32 mouse cellular contexts compared by ENCODE assay signal in genomic region chr17:26835956-26836355, GRCm38 (mm10). TPM values are rescaled to one million over a fixed set of nuclear protein-coding genes. Genes with fewer than 3 reads are reported as not detected.
DNase-seq lines count a peak whose midpoint lies in the region; ATAC-seq and TF ChIP-seq lines count a peak whose summit lies in the region.
"Had no signal": no experiment of that assay in that cellular context is flagged by ENCODE, and none has a peak within 500 bp of the region (broad histone marks: within the 10 kb centered on the region; RNA-seq: fewer than 3 reads in every experiment).

No protein-coding gene starts in this region.

- no peak for TF ChIP-seq EP300 in heart, adult 2 months (IDR thresholded peaks at IDR 0.05; ENCODE audit: insufficient read depth, low read depth, low read length)
- no peak for TF ChIP-seq EP300 in stomach, postnatal 0 days (optimal IDR thresholded peaks at IDR 0.05)

- 0 out of 2 replicates have a peak, but pooled peaks cover under 1% of the 10 kb centered on the region for H3K79me2 ChIP-seq in heart, adult 2 months (replicated peaks; ENCODE audit: control insufficient read depth, insufficient read depth, low read length)

- WGBS in heart, adult 2 months, result 37% methylated on average over 8 of the region's 8 CpGs
- 8% methylated on average over 8 of the region's 8 CpGs for WGBS in intestine, embryonic 14.5 days
- WGBS in intestine, embryonic 16.5 days, result 14% methylated on average over 8 of the region's 8 CpGs
- 25% methylated on average over 8 of the region's 8 CpGs for WGBS in heart, embryonic 14.5 days
- 19% methylated on average over 8 of the region's 8 CpGs for WGBS in stomach, postnatal 0 days

- no peak for ATAC-seq in intestine, embryonic 14.5 days (replicated peaks; ENCODE audit: low FRiP score, low TSS enrichment, low read depth)
- ATAC-seq in intestine, embryonic 16.5 days, result no peak
- ATAC-seq in heart, embryonic 14.5 days (ENCODE audit: insufficient number of reproducible peaks, insufficient read depth, low FRiP score, low read depth), result no peak
- no peak for ATAC-seq in stomach, postnatal 0 days (ENCODE audit: low FRiP score, low TSS enrichment)
- ATAC-seq: forebrain, embryonic 13.5 days; midbrain, embryonic 15.5 days had no signal

- intact Hi-C loops in heart, adult 2 months (cut with DNase I), result loop anchor here (5.0 kb wide), 1 partner anchor 39 kb away; no protein-coding TSS in a partner anchor
- intact Hi-C loops in gastrocnemius, postnatal 14 days (cut with DNase I; ENCODE audit: low total_unique reads), result no loop called here

- no peak for TF ChIP-seq CTCF in heart, adult 2 months (IDR thresholded peaks at IDR 0.05)
- TF ChIP-seq CTCF in stomach, postnatal 0 days (IDR thresholded peaks at IDR 0.05; ENCODE audit: low read depth), result no peak

- H3K36me3 ChIP-seq in heart, adult 2 months (ENCODE audit: control insufficient read depth, insufficient read depth, low read length), result no peaks in the 10 kb centered on the region
- H3K36me3 ChIP-seq in intestine, embryonic 14.5 days (ENCODE audit: control insufficient read depth, insufficient read depth, low read length), result no peaks in the 10 kb centered on the region
- no peaks in the 10 kb centered on the region for H3K36me3 ChIP-seq in intestine, embryonic 16.5 days (ENCODE audit: control insufficient read depth, insufficient read depth, low read length)
- H3K36me3 ChIP-seq in heart, embryonic 14.5 days (ENCODE audit: control insufficient read depth, insufficient read depth, low read length), result peaks cover 62% of the 10 kb centered on the region
- no peaks in the 10 kb centered on the region for H3K36me3 ChIP-seq in stomach, postnatal 0 days (ENCODE audit: control insufficient read depth, insufficient read depth, low read length)
- H3K36me3 ChIP-seq: embryonic facial prominence, embryonic 15.5 days; hindbrain, embryonic 13.5 days; limb, embryonic 13.5 days; lung, embryonic 15.5 days; midbrain, embryonic 10.5 days; midbrain, embryonic 15.5 days; stomach, embryonic 15.5 days had no signal

- H3K4me1 ChIP-seq in heart, adult 2 months (ENCODE audit: control insufficient read depth, insufficient read depth, low read length), result no peaks in the 10 kb centered on the region
- H3K4me1 ChIP-seq in intestine, embryonic 14.5 days (replicated peaks; ENCODE audit: control insufficient read depth, insufficient read depth, low read length), result no peaks in the 10 kb centered on the region
- H3K4me1 ChIP-seq in intestine, embryonic 16.5 days (ENCODE audit: control insufficient read depth, insufficient read depth, low read length), result peaks cover 11% of the 10 kb centered on the region
- H3K4me1 ChIP-seq in heart, embryonic 14.5 days (ENCODE audit: control insufficient read depth in 2 of 2, insufficient read depth in 2 of 2, low read length in 2 of 2), result peaks cover 3 to 6% of the 10 kb centered on the region in 2 experiments; a peak in 3 of 4 replicates
- no peaks in the 10 kb centered on the region for H3K4me1 ChIP-seq in stomach, postnatal 0 days (replicated peaks; ENCODE audit: control insufficient read depth, insufficient read depth)

- H3K4me3 ChIP-seq in heart, adult 2 months, result peak overlapping the region; percentile 20
- H3K4me3 ChIP-seq in intestine, embryonic 14.5 days (ENCODE audit: low read depth, low read length), result no peak overlapping the region
- no peak overlapping the region for H3K4me3 ChIP-seq in intestine, embryonic 16.5 days (ENCODE audit: low read length)
- H3K4me3 ChIP-seq in heart, embryonic 14.5 days (ENCODE audit: control insufficient read depth in 1 of 2, insufficient read depth in 1 of 2, low read depth in 1 of 2, low read length in 2 of 2), result peak overlapping the region; percentile 63 to 81
- no peak overlapping the region for H3K4me3 ChIP-seq in stomach, postnatal 0 days (ENCODE audit: low read depth, low read length)
- H3K4me3 ChIP-seq: embryonic facial prominence, embryonic 15.5 days; forebrain, embryonic 13.5 days; hindbrain, embryonic 13.5 days; left cerebral cortex, adult 2 months; limb, embryonic 13.5 days; lung, embryonic 15.5 days; midbrain, embryonic 10.5 days; midbrain, embryonic 15.5 days had no signal

- H3K27me3 ChIP-seq in heart, adult 2 months (ENCODE audit: control insufficient read depth, insufficient read depth, low read length), result peaks cover 9% of the 10 kb centered on the region
- peaks cover 87% of the 10 kb centered on the region for H3K27me3 ChIP-seq in intestine, embryonic 14.5 days (replicated peaks; ENCODE audit: control insufficient read depth, insufficient read depth, low read length)
- H3K27me3 ChIP-seq in intestine, embryonic 16.5 days (replicated peaks; ENCODE audit: control insufficient read depth, insufficient read depth, low read length), result peaks cover 71% of the 10 kb centered on the region
- H3K27me3 ChIP-seq in heart, embryonic 14.5 days (ENCODE audit: control insufficient read depth, insufficient read depth, low read length), result peaks cover 36% of the 10 kb centered on the region
- H3K27me3 ChIP-seq in stomach, postnatal 0 days (ENCODE audit: control insufficient read depth, insufficient read depth, low read length), result peaks cover 21% of the 10 kb centered on the region

- H3K9ac ChIP-seq in heart, adult 2 months (ENCODE audit: low read depth, low read length), result peak overlapping the region; percentile 32; the same call in 1 of the 2 replicates
- H3K9ac ChIP-seq in intestine, embryonic 14.5 days (ENCODE audit: low read length), result no peak overlapping the region
- H3K9ac ChIP-seq in intestine, embryonic 16.5 days (ENCODE audit: low read depth, low read length), result no peak overlapping the region
- H3K9ac ChIP-seq in heart, embryonic 14.5 days (ENCODE audit: low read length), result peak overlapping the region; percentile 100
- H3K9ac ChIP-seq in stomach, postnatal 0 days (ENCODE audit: low read length), result no peak overlapping the region
- H3K9ac ChIP-seq: embryonic facial prominence, embryonic 15.5 days; forebrain, embryonic 13.5 days; hindbrain, embryonic 13.5 days; limb, embryonic 13.5 days; lung, embryonic 15.5 days; midbrain, embryonic 15.5 days; stomach, embryonic 15.5 days had no signal

- H3K27ac ChIP-seq in heart, adult 2 months, result peak overlapping the region; percentile 76
- no peak overlapping the region for H3K27ac ChIP-seq in intestine, embryonic 14.5 days (ENCODE audit: low read depth)
- H3K27ac ChIP-seq in intestine, embryonic 16.5 days (ENCODE audit: low read length), result no peak overlapping the region
- peak overlapping the region; percentile 6 to 97 for H3K27ac ChIP-seq in heart, embryonic 14.5 days (replicated peaks in 1 of 2; ENCODE audit: control insufficient read depth in 1 of 2, insufficient read depth in 1 of 2, low read depth in 2 of 2, low read length in 2 of 2)
- no peak overlapping the region for H3K27ac ChIP-seq in stomach, postnatal 0 days (replicated peaks)
- H3K27ac ChIP-seq: embryonic facial prominence, embryonic 15.5 days; forebrain, embryonic 13.5 days; hindbrain, embryonic 13.5 days; left cerebral cortex, adult 2 months; limb, embryonic 13.5 days; lung, embryonic 15.5 days; midbrain, embryonic 10.5 days; midbrain, embryonic 15.5 days; stomach, embryonic 15.5 days had no signal

- TF ChIP-seq POLR2A in heart, adult 2 months (IDR thresholded peaks at IDR 0.05; ENCODE audit: insufficient read depth, low read depth, low read length), result no peak

- no peak overlapping the region for H3K4me2 ChIP-seq in intestine, embryonic 14.5 days (ENCODE audit: low read length)
- H3K4me2 ChIP-seq in intestine, embryonic 16.5 days (ENCODE audit: low read depth, low read length), result no peak overlapping the region
- peak overlapping the region; percentile 84 for H3K4me2 ChIP-seq in heart, embryonic 14.5 days (ENCODE audit: low read length)
- H3K4me2 ChIP-seq in stomach, postnatal 0 days (replicated peaks; ENCODE audit: low read depth), result no peak overlapping the region
- H3K4me2 ChIP-seq: embryonic facial prominence, embryonic 15.5 days; forebrain, embryonic 13.5 days; hindbrain, embryonic 13.5 days; limb, embryonic 13.5 days; liver, embryonic 11.5 days; lung, embryonic 15.5 days; midbrain, embryonic 15.5 days; stomach, embryonic 15.5 days had no signal

- no peaks in the 10 kb centered on the region for H3K9me3 ChIP-seq in intestine, embryonic 14.5 days (ENCODE audit: control insufficient read depth, low read length)
- H3K9me3 ChIP-seq in intestine, embryonic 16.5 days (ENCODE audit: control insufficient read depth, low read length), result no peaks in the 10 kb centered on the region
- H3K9me3 ChIP-seq in heart, embryonic 14.5 days (ENCODE audit: control insufficient read depth, low read length), result peaks cover 1% of the 10 kb centered on the region
- H3K9me3 ChIP-seq in stomach, postnatal 0 days (ENCODE audit: control insufficient read depth, low read length), result 0 out of 2 replicates have a peak, but pooled peaks cover under 1% of the 10 kb centered on the region
- H3K9me3 ChIP-seq: embryonic facial prominence, embryonic 15.5 days; forebrain, embryonic 13.5 days; hindbrain, embryonic 13.5 days; limb, embryonic 13.5 days; lung, embryonic 15.5 days; midbrain, embryonic 10.5 days; midbrain, embryonic 15.5 days; stomach, embryonic 15.5 days had no signal

- DNase-seq in heart, adult 2 months, result no peak
- DNase-seq in heart, postnatal 4 days, result no peak
- DNase-seq in intestine, embryonic 14.5 days (ENCODE audit: low spot score), result peak; percentile 47
- no peak for DNase-seq in layer of hippocampus, postnatal 36 days
- DNase-seq in stomach, postnatal 0 days (ENCODE audit: low spot score), result no peak
- DNase-seq in gastrocnemius, postnatal 14 days, result no peak
- DNase-seq: adrenal gland, postnatal 14 days; cerebellum, adult 11-12 months; cerebellum, adult 9-11 months; gastrocnemius, postnatal 25 days; kidney, adult 11 months; kidney, postnatal 14 days; layer of hippocampus, adult 9-11 months; right cerebral cortex, postnatal 25 days; thymus, postnatal 14 days had no signal

RNA-seq across cellular contexts. Expression of gene Nkx2-5, which starts 8.9 kb away (rescaled TPM):
- 10 to 100 TPM; 87.1 to 96.3 TPM for total RNA-seq in heart, adult 2 months (2021)
- 72.6 and 104 TPM in 2 replicates for polyA plus RNA-seq in heart, adult 2 months (2012; rRNA removed)
- 100 to 1,000 TPM; 123 to 128 TPM for total RNA-seq in heart, postnatal 4 days (2021)
- polyA plus RNA-seq in intestine, embryonic 14.5 days (2014; fragmentation: Nextera tagmentation; extraction: Ambion mirVana), result 0.11 TPM in 1 of 2 replicates, not detected in the other
- polyA plus RNA-seq in intestine, embryonic 16.5 days (2015; fragmentation: Nextera tagmentation; extraction: Ambion mirVana), result 0.09 TPM in 1 of 2 replicates, not detected in the other
- 172 and 177 TPM in 2 replicates for polyA plus RNA-seq in heart, embryonic 14.5 days (2014; fragmentation: Nextera tagmentation; extraction: Ambion mirVana)
- total RNA-seq in layer of hippocampus, postnatal 36 days (2021), result not detected
- 0.17 and 0.91 TPM in 2 replicates for polyA plus RNA-seq in stomach, postnatal 0 days (2015; fragmentation: Nextera tagmentation; extraction: Ambion mirVana)
- not detected for total RNA-seq in gastrocnemius, postnatal 14 days (2021)
- total RNA-seq: adrenal gland, postnatal 14 days; gastrocnemius, postnatal 25 days; left cerebral cortex, adult 2 months; left cerebral cortex, postnatal 25 days; megakaryocyte progenitor cell, adult 5-6 weeks; neutrophil, adult 5-6 weeks had no signal
- polyA plus RNA-seq: forebrain, embryonic 13.5 days; kidney, embryonic 14.5 days; limb, embryonic 13.5 days; liver, embryonic 16.5 days; midbrain, embryonic 10.5 days had no signal

RNA-seq across cellular contexts. Expression of gene Bnip1, which starts 55.1 kb away (rescaled TPM):
- 10 to 100 TPM; 28.5 to 28.8 TPM for total RNA-seq in heart, adult 2 months (2021)
- 23.7 and 28.8 TPM in 2 replicates for polyA plus RNA-seq in heart, adult 2 months (2012; rRNA removed)
- total RNA-seq in heart, postnatal 4 days (2021), result 10 to 100 TPM; 41.4 to 43.0 TPM
- polyA plus RNA-seq in intestine, embryonic 14.5 days (2014; fragmentation: Nextera tagmentation; extraction: Ambion mirVana), result 44.3 and 51.2 TPM in 2 replicates
- 47.6 and 52.0 TPM in 2 replicates for polyA plus RNA-seq in intestine, embryonic 16.5 days (2015; fragmentation: Nextera tagmentation; extraction: Ambion mirVana)
- polyA plus RNA-seq in heart, embryonic 14.5 days (2014; fragmentation: Nextera tagmentation; extraction: Ambion mirVana), result 52.9 and 54.9 TPM in 2 replicates
- total RNA-seq in layer of hippocampus, postnatal 36 days (2021), result 10 to 100 TPM; 32.7 to 35.5 TPM
- 33.3 and 33.9 TPM in 2 replicates for polyA plus RNA-seq in stomach, postnatal 0 days (2015; fragmentation: Nextera tagmentation; extraction: Ambion mirVana)
- total RNA-seq in gastrocnemius, postnatal 14 days (2021), result 10 to 100 TPM; 18.7 to 22.5 TPM

Comparison
In these comparisons a context has a peak if more than half of its experiments do, and no peak if none do; other contexts are left out.
1. H3K27ac ChIP-seq: peak in heart, adult 2 months (single experiment) and heart, embryonic 14.5 days (2 of 2); none in intestine, embryonic 14.5 days (single experiment), intestine, embryonic 16.5 days (single experiment) and stomach, postnatal 0 days (single experiment).
2. H3K4me3 ChIP-seq: peak in heart, adult 2 months (single experiment) and heart, embryonic 14.5 days (2 of 2); none in intestine, embryonic 14.5 days (single experiment), intestine, embryonic 16.5 days (single experiment) and stomach, postnatal 0 days (single experiment).
3. H3K9ac ChIP-seq: peak in heart, adult 2 months (single experiment) and heart, embryonic 14.5 days (single experiment); none in intestine, embryonic 14.5 days (single experiment), intestine, embryonic 16.5 days (single experiment) and stomach, postnatal 0 days (single experiment).
4. RNA of gene Nkx2-5, which starts 8.9 kb away (polyA plus RNA-seq): 172 to 177 TPM in heart, embryonic 14.5 days and 72.6 to 104 TPM in heart, adult 2 months; 0.17 to 0.91 TPM in stomach, postnatal 0 days, 0.11 TPM in intestine, embryonic 14.5 days and 0.09 TPM in intestine, embryonic 16.5 days; every median in the first group is over 10 times any median in the second.